Mouse (Mus musculus) heart, embryonic 14.5 days (tissue): ENCODE results near the gene Inafm2. TPM values are rescaled to one million over a fixed set of nuclear protein-coding genes. Genes with fewer than 3 reads are reported as not detected.

Experiments
- ATAC-seq: fragments of 200-750 bp; cut with Nextera tagmentation; 2 replicates; pipeline ENCODE4 v1.8.0; 2017; ENCODE audit warnings: low read depth, moderate TSS enrichment; ENCODE audit not compliant: insufficient number of reproducible peaks, insufficient read depth, low FRiP score
- H3K27ac ChIP-seq, 2 experiments: fragments of 200-500 bp in 1 of 2; fragments of 300-500 bp in 1 of 2; sonication (generic) in 1 of 2; replicated peaks in 1 of 2; 2 replicates each; pipeline ENCODE4 v1.5.1; 2012 to 2014; ENCODE audit warnings: low read depth in 2 of 2, low read length in 2 of 2, control low read depth in 1 of 2, mild to moderate bottlenecking in 1 of 2, mixed read lengths in 1 of 2; ENCODE audit not compliant: control insufficient read depth in 1 of 2, insufficient read depth in 1 of 2
- H3K27me3 ChIP-seq: fragments of 300-500 bp; sonication (generic); 2 replicates; pipeline ENCODE4 v1.6.1; 2014; ENCODE audit warnings: mild to moderate bottlenecking, low read length, control low read depth; ENCODE audit not compliant: control insufficient read depth, insufficient read depth
- H3K36me3 ChIP-seq: fragments of 300-500 bp; sonication (generic); 2 replicates; pipeline ENCODE4 v1.6.1; 2014; ENCODE audit warnings: mild to moderate bottlenecking, control low read depth, low read length, mixed read lengths; ENCODE audit not compliant: control insufficient read depth, insufficient read depth
- H3K4me1 ChIP-seq, 2 experiments: fragments of 200-500 bp in 1 of 2; fragments of 300-500 bp in 1 of 2; sonication (generic) in 1 of 2; 2 replicates each; pipeline ENCODE4 v1.6.1; 2012 to 2014; ENCODE audit warnings: low read length in 2 of 2, control low read depth in 1 of 2, mixed read lengths in 1 of 2; ENCODE audit not compliant: control insufficient read depth in 2 of 2, insufficient read depth in 2 of 2
- H3K4me2 ChIP-seq: fragments of 300-500 bp; sonication (generic); 2 replicates; pipeline ENCODE4 v1.6.1; 2014; ENCODE audit warnings: mild to moderate bottlenecking, low read length
- H3K4me3 ChIP-seq, 2 experiments: fragments of 200-500 bp in 1 of 2; fragments of 300-500 bp in 1 of 2; sonication (generic) in 1 of 2; 2 replicates each; pipeline ENCODE4 v1.5.1; 2012 to 2014; ENCODE audit warnings: low read length in 2 of 2, mild to moderate bottlenecking in 2 of 2, control low read depth in 1 of 2, low read depth in 1 of 2, moderate library complexity in 1 of 2; ENCODE audit not compliant: control insufficient read depth in 1 of 2, insufficient read depth in 1 of 2
- H3K9ac ChIP-seq: fragments of 300-500 bp; sonication (generic); 2 replicates; pipeline ENCODE4 v1.6.1; 2014; ENCODE audit warnings: mild to moderate bottlenecking, low read length
- H3K9me3 ChIP-seq: fragments of 300-500 bp; sonication (generic); 2 replicates; pipeline ENCODE4 v1.6.1; 2016; ENCODE audit warnings: low read length, control low read depth; ENCODE audit not compliant: control insufficient read depth
- WGBS: fragments of 180-500 bp; shearing (Covaris S2); extraction: QIAGEN DNeasy Blood & Tissue Kit; methylation state at CpG from one replicate; pipeline ENCODE4 v1.1.7; 2014; 5-methylcytosine and 5-hydroxymethylcytosine counted together
- polyA plus RNA-seq: library from polyadenylated mRNA; unstranded; fragments of >200 nt; fragmentation: Nextera tagmentation; extraction: Ambion mirVana; gene quantifications from 2 replicates; pipeline ENCODE4 v1.2.1, GENCODE M21; 2014

Gene Inafm2
- polyA plus RNA-seq = 64.4 and 68.0 TPM in 2 replicates

- Histone ChIP-seq H3K4me3 (peak within 1 kb of the TSS; percentile 95 to 98), H3K36me3 (peaks cover 17% of the 10 kb centered on the region), H3K4me1 (peaks cover 26 to 39% of the 10 kb centered on the region in 2 experiments), H3K27ac (peak within 1 kb of the TSS; percentile 83 to 86), H3K4me2 (peak within 1 kb of the TSS; percentile 88), H3K9ac (peak within 1 kb of the TSS; percentile 98), H3K27me3 (peaks cover 5% of the 10 kb centered on the region; the same call in 1 of the 2 replicates), H3K9me3 (no peaks in the 10 kb centered on the region)
- under 1% methylated on average over 47 of the region's 57 CpGs for WGBS
- peak; percentile 85 for ATAC-seq
Observed at GRCm38 (mm10) chr2:118745232-118745884, at the start of gene Inafm2. TSS of gene Inafm2 (plus strand) at chr2:118745758.

DNA sequence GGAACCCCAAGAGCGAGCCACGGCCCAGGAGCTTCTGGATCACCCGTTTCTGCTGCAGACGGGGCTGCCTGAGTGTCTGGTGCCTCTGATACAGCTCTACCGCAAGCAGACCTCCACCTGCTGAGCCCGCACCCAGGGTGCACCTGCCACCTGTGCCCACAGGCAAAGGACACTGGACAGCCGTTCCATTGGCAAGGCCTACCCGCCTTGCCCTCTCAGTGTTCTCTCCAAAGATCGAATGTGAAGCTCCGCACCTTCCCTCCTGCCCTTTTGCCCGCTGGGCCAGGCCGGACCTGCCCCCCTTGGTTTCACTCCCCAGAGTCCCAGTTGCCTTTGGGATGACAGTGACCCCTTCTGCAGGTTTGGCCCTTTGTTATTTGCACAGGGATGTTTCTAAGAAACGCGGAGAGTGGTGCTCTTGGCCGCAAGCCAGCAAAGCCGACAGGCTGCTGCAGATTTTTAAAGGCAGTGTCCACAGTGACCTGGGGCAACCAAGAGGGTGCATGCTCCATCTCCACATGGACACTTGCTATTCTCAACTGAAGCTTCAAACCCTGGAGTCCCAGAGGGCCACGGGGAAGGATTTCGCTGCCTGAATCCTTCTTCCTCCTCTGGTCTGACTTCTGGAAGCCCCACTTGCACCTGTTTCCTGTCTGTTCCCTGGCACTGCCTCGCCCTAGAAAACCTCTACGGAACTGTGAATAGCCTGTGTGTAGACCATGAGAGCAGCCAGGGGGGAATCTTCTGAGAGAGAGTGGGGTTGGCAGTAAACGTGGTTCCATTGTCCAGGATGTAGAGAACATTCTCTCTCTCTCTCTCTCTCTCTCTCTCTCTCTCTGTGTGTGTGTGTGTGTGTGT lies 48.9 kb upstream of the Inafm2 start:
- peaks cover 6% of the 10 kb centered on the region; the same call in 1 of the 2 replicates for H3K36me3 ChIP-seq
- H3K4me1 ChIP-seq = peaks cover 29 to 35% of the 10 kb centered on the region in 2 experiments
- peaks cover 30% of the 10 kb centered on the region for H3K27me3 ChIP-seq
- no peak overlapping the region for H3K27ac ChIP-seq
- H3K9ac ChIP-seq = no peak overlapping the region
- WGBS = 37% methylated on average over 21 of the region's 21 CpGs
- H3K4me2 ChIP-seq = 0 out of 2 replicates have a peak overlapping the region, but pooled peaks have one; percentile 6
- H3K4me3 ChIP-seq = no peak overlapping the region
- no peaks in the 10 kb centered on the region for H3K9me3 ChIP-seq
- ATAC-seq = no peak

- Histone ChIP-seq H3K4me1 (peaks cover 32 to 38% of the 10 kb centered on the region in 2 experiments), H3K27me3 (peaks cover 37% of the 10 kb centered on the region), H3K9me3 (no peaks in the 10 kb centered on the region), H3K4me2 (0 out of 2 replicates have a peak overlapping the region, but pooled peaks have one; percentile 6), H3K27ac (no peak overlapping the region), H3K36me3 (peaks cover 6% of the 10 kb centered on the region; the same call in 1 of the 2 replicates), H3K9ac (no peak overlapping the region), H3K4me3 (no peak overlapping the region)
- no peak for ATAC-seq
- WGBS = 31% methylated on average over 5 of the region's 5 CpGs
Observed at GRCm38 (mm10) chr2:118697311-118697877, 48.2 kb upstream of the Inafm2 start.

DNA sequence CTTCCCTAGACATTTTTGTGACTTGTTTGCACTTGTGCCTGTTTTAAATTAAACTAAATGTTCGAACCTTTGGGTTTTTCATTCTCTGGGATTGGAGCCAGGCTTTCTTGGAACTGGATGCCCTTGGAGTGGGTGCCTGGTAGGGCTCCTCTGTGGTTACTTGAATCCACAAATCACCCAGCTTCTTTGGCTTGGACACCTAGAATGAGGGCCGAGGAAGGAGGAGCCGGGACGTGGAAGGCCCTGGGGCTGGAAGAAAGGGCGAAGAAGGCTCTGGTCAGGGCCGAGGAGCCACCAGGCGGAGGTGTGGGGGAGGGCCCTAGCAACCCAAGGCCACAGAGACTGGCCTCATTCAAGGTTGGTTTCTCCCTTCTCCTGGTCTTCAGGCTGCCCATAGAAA lies 47.6 kb upstream of the Inafm2 start:
- no peak for ATAC-seq
- Histone ChIP-seq H3K4me2 (no peak overlapping the region), H3K4me1 (peaks cover 36 to 42% of the 10 kb centered on the region in 2 experiments), H3K27ac (peak overlapping the region; percentile 20 to 37; a peak in 1 of 4 replicates), H3K4me3 (no peak overlapping the region), H3K9me3 (no peaks in the 10 kb centered on the region), H3K36me3 (peaks cover 6% of the 10 kb centered on the region; the same call in 1 of the 2 replicates), H3K9ac (no peak overlapping the region), H3K27me3 (peaks cover 43% of the 10 kb centered on the region)
- WGBS = 39% methylated on average over 7 of the region's 7 CpGs

- H3K36me3 ChIP-seq = no peaks in the 10 kb centered on the region
- H3K9me3 ChIP-seq = no peaks in the 10 kb centered on the region
- no peak overlapping the region for H3K27ac ChIP-seq
- H3K4me2 ChIP-seq = peak overlapping the region; percentile 61
- H3K4me1 ChIP-seq = peaks cover 46 to 56% of the 10 kb centered on the region in 2 experiments
- peak overlapping the region; percentile 13 to 23; a peak in 3 of 4 replicates for H3K4me3 ChIP-seq
- peaks cover 61% of the 10 kb centered on the region for H3K27me3 ChIP-seq
- H3K9ac ChIP-seq = peak overlapping the region; percentile 48; the same call in 1 of the 2 replicates
- no peak; the same call in 1 of the 2 replicates for ATAC-seq
- 3% methylated on average over 32 of the region's 32 CpGs for WGBS
Observed at GRCm38 (mm10) chr2:118700179-118701062, 45.1 kb upstream of the Inafm2 start.

DNA sequence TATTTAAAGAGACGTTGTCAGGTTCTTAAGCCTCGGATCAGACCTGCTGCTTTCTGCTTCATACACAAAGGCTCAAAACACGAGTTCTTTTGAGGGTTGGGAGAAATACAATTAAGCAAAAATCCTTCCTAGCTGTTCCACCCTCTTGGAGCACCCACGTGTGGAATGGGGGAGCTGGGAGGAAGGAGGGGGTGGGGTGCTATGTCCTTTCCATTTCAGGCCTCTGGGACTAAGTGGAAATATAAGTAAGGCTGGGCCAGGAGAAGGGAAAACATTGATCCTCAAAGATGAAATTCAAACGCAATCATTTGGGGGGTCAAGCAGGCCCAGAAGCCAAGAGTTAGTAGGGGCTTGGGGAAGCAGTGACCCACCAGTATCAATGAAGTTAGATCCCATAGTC lies 44.4 kb upstream of the Inafm2 start:
- H3K9ac ChIP-seq = no peak overlapping the region

More for the DNA sequence above, 44.4 kb upstream of the Inafm2 start:
- Histone ChIP-seq H3K4me3 (no peak overlapping the region), H3K27me3 (peaks cover 66% of the 10 kb centered on the region), H3K9me3 (no peaks in the 10 kb centered on the region), H3K27ac (no peak overlapping the region), H3K4me1 (peaks cover 48 to 57% of the 10 kb centered on the region in 2 experiments), H3K36me3 (no peaks in the 10 kb centered on the region), H3K4me2 (peak overlapping the region; percentile 61)
- WGBS = 13% methylated on average over 5 of the region's 5 CpGs
- no peak for ATAC-seq
